Mouse (Mus musculus): ENCODE measurements around the gene Arfgap2. TPM values are rescaled to one million over a fixed set of nuclear protein-coding genes. Genes with fewer than 3 reads are reported as not detected.

Arfgap2 gene
- polyA plus RNA-seq, 1 experiment from 2014 or later = 94.6 TPM

DNA sequence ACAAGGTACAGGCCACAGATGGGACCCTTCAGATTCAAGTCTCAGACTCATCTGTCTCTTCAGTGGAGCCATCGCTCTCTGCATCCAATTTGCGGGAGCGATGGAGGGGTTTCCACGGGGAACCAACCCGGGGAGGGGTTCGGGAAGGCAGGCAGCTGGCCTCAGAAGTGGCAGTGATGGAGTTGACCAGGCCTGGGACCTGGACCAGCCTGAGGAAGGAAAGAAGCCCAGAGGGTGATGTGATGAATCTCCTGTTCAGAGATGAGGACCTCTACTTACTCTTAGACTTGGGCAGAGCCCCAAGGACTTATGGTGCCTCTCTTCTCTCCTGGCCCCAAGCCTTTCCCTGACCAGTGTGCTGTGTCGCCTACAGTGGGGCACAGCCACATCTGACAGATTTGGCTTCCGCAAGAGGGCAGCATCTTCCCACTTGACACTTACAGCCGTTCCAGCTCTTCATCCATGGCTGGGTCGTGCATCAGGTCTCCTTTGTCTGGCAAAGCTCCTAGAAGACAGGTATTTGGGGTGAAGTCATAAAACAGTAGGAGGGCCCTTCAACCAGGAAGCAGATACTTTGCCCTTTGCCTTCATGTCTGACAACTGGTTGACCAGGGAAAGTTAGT lies 14.1 kb downstream of the Arfgap2 start:
- ATAC-seq (ENCODE audit: insufficient read depth, low FRiP score, low TSS enrichment) = peak; percentile 81
- H3K4me3 ChIP-seq (ENCODE audit: low read depth, low read length) = no peak overlapping the region
- no peaks in the 10 kb centered on the region for H3K27me3 ChIP-seq (ENCODE audit: control insufficient read depth, insufficient read depth, low read length)
- DNase-seq (ENCODE audit: low spot score) = peak; percentile 73
- 37% methylated on average over 10 of the region's 10 CpGs for WGBS
- H3K9ac ChIP-seq (ENCODE audit: low read length) = no peak overlapping the region
- peaks cover 7% of the 10 kb centered on the region for H3K36me3 ChIP-seq (ENCODE audit: control insufficient read depth, insufficient read depth, low read length)
- no peaks in the 10 kb centered on the region for H3K9me3 ChIP-seq (ENCODE audit: control insufficient read depth, low read length)
- H3K4me1 ChIP-seq (ENCODE audit: control insufficient read depth, insufficient read depth, low read length) = no peaks in the 10 kb centered on the region
- no peak overlapping the region for H3K4me2 ChIP-seq (ENCODE audit: low read depth)
- H3K27ac ChIP-seq (ENCODE audit: low read depth, low read length) = no peak overlapping the region

DNA sequence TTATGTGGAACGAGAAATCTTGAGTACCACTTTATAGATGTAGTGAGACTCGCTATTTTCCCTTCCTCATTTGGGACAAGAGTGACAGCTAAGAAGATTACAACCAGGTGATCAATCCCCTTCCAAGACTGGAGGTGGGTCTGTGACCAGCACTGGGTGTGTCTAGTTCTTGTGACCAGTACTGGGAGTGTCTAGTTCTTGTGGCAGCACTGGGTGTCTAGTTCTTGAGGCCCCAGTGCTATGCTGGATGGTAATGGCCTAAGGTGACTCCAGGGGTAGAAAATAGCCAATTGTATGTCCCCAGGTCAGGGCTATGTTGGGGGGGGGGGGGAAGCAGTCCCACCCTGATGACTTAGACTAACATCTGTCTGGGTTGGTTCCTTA lies 14.6 kb downstream of the Arfgap2 start:
- DNase-seq (ENCODE audit: low spot score) (no peak), ATAC-seq (ENCODE audit: insufficient read depth, low FRiP score, low TSS enrichment) (no peak)
- no peaks in the 10 kb centered on the region for H3K27me3 ChIP-seq (ENCODE audit: control insufficient read depth, insufficient read depth, low read length)
- no peaks in the 10 kb centered on the region for H3K4me1 ChIP-seq (ENCODE audit: control insufficient read depth, insufficient read depth, low read length)
- 70% methylated on average over 2 of the region's 2 CpGs for WGBS
- no peak overlapping the region for H3K27ac ChIP-seq (ENCODE audit: low read depth, low read length)
- H3K9ac ChIP-seq (ENCODE audit: low read length) = no peak overlapping the region
- no peak overlapping the region for H3K4me2 ChIP-seq (ENCODE audit: low read depth)
- H3K36me3 ChIP-seq (ENCODE audit: control insufficient read depth, insufficient read depth, low read length) = peaks cover 6% of the 10 kb centered on the region
- no peak overlapping the region for H3K4me3 ChIP-seq (ENCODE audit: low read depth, low read length)
- no peaks in the 10 kb centered on the region for H3K9me3 ChIP-seq (ENCODE audit: control insufficient read depth, low read length)

DNA sequence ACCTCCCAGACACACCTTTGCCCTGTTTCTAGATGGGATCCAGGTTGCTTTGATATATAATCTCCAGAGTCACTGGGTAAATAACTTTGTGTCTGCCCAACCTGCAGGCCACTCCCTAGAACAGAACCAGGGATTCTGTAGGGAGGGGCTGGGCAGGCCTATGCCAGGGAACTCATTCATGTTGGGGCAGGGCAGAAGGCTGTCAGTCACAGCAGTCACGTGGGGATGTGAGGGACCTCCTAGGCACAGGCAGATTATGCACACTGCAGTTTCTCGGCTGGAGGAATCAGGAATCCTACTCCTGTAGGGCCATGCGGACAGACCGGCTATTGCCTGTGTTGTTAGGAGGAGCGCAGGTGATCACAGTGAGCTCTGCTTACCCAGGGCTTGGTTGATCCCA lies 16.6 kb downstream of the Arfgap2 start:
- WGBS = 58% methylated on average over 5 of the region's 5 CpGs
- Histone ChIP-seq H3K9me3 (ENCODE audit: control insufficient read depth, low read length) (no peaks in the 10 kb centered on the region), H3K9ac (ENCODE audit: low read length) (no peak overlapping the region), H3K4me3 (ENCODE audit: low read depth, low read length) (no peak overlapping the region), H3K4me1 (ENCODE audit: control insufficient read depth, insufficient read depth, low read length) (no peaks in the 10 kb centered on the region), H3K27ac (ENCODE audit: low read depth, low read length) (no peak overlapping the region), H3K36me3 (ENCODE audit: control insufficient read depth, insufficient read depth, low read length) (no peaks in the 10 kb centered on the region; the same call in 1 of the 2 replicates), H3K27me3 (ENCODE audit: control insufficient read depth, insufficient read depth, low read length) (no peaks in the 10 kb centered on the region), H3K4me2 (ENCODE audit: low read depth) (no peak overlapping the region)
- DNase-seq (ENCODE audit: low spot score) = no peak
- no peak for ATAC-seq (ENCODE audit: insufficient read depth, low FRiP score, low TSS enrichment)

DNA sequence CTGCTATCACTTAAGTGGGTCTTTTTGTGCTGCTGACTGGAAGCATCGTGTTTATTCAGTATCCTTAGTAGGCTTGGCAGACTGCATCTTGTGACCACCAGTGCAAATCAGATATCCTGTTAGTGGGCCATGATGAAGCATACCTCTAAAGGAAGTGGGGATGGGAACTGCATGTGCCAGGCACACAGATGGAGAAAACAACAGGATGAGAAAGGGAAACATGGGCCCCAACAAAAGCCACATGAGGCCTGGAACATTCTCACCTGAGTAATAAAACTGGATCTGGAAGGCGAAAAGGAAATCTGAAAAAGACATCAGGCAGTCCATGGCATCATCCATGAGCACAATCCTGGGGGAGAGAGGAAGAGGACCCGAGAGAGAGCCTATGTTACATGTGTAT lies 19.2 kb downstream of the Arfgap2 start:
- no peak overlapping the region for H3K4me2 ChIP-seq (ENCODE audit: low read depth)

DNA sequence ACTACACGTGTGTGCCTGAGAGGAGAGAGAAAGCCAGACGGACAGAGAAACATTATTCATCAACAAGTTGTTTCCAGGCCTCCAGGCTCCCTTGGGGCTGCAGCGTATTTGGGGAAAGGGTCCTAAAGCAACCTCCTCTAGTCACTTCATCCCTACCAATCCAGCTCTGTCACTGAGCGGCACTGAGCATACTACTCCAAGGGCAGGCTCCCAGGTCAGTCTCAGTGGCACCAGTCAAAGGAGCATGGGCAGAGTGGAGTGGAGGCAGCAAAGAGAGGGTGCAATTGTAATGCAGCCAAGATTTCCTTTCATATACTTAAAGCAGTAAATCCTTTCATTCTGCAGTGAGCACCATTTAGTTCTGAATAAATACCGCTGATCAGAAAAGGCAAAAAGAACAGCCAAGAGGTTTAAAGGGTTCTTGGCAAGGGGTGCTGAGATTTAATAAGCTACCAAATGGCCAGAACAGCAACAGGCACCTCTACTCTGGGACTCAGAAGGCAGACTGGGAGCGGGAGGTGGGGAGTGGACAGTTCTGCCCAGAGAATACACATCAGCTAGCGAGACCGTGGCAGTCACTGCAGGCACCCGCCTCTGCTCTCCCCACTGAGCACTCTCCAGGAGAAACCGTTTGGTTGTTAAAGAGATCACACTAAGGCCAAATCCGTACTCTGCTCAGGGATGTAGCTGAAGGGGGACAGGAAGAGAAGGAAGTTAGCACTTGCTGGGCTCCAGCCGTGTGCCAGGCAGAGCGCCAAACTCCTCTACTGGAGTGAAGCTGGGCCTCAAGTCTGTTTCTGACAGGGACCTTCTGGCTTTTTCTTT lies 19.8 kb downstream of the Arfgap2 start:
- H3K9ac ChIP-seq (ENCODE audit: low read length) = no peak overlapping the region
- ATAC-seq (ENCODE audit: insufficient read depth, low FRiP score, low TSS enrichment) (no peak), DNase-seq (ENCODE audit: low spot score) (no peak)
- no peaks in the 10 kb centered on the region for H3K4me1 ChIP-seq (ENCODE audit: control insufficient read depth, insufficient read depth, low read length)
- H3K36me3 ChIP-seq (ENCODE audit: control insufficient read depth, insufficient read depth, low read length) = no peaks in the 10 kb centered on the region
- no peak overlapping the region for H3K4me2 ChIP-seq (ENCODE audit: low read depth)
- WGBS = 63% methylated on average over 13 of the region's 13 CpGs
- no peaks in the 10 kb centered on the region for H3K9me3 ChIP-seq (ENCODE audit: control insufficient read depth, low read length)
- no peak overlapping the region for H3K27ac ChIP-seq (ENCODE audit: low read depth, low read length)
- no peak overlapping the region for H3K4me3 ChIP-seq (ENCODE audit: low read depth, low read length)
- no peaks in the 10 kb centered on the region for H3K27me3 ChIP-seq (ENCODE audit: control insufficient read depth, insufficient read depth, low read length)

More for the DNA sequence above, 19.2 kb downstream of the Arfgap2 start:
- ATAC-seq (ENCODE audit: insufficient read depth, low FRiP score, low TSS enrichment) = no peak
- 84% methylated on average over 3 of the region's 3 CpGs for WGBS
- Histone ChIP-seq H3K9me3 (ENCODE audit: control insufficient read depth, low read length) (no peaks in the 10 kb centered on the region), H3K4me1 (ENCODE audit: control insufficient read depth, insufficient read depth, low read length) (no peaks in the 10 kb centered on the region), H3K36me3 (ENCODE audit: control insufficient read depth, insufficient read depth, low read length) (no peaks in the 10 kb centered on the region), H3K9ac (ENCODE audit: low read length) (no peak overlapping the region), H3K27me3 (ENCODE audit: control insufficient read depth, insufficient read depth, low read length) (no peaks in the 10 kb centered on the region), H3K27ac (ENCODE audit: low read depth, low read length) (no peak overlapping the region), H3K4me3 (ENCODE audit: low read depth, low read length) (no peak overlapping the region)
- DNase-seq (ENCODE audit: low spot score) = no peak

DNA sequence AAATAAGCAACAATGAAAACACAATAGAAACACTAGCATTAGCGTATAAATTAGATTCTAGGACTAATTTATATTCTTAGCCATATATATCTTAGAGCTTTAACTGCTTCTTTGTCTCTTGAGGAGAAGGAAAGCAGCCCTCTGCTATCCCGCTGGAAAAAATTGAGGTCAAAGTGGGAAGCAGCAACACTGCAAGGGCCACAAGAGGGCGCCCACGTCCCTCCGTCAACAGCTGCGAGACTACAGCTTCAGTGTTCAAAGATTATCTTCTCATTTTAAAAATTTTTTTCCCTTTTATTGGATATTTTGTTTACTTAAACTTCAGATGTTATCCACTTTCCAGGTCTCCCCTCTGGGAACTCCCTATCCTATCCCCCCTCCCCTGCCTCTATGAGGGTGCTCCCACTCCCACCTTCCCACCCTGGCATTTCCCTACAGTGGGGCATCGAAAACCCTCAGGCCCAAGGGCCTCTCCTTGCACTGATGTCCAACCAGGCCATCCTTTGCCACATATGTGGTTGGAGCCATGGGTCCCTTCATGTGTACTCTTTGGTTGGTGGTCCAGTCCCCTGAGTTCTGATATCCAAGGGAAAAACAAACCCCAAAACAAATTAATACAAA lies 21.2 kb downstream of the Arfgap2 start:
- Histone ChIP-seq H3K36me3 (ENCODE audit: control insufficient read depth, insufficient read depth, low read length) (no peaks in the 10 kb centered on the region), H3K27me3 (ENCODE audit: control insufficient read depth, insufficient read depth, low read length) (no peaks in the 10 kb centered on the region), H3K4me1 (ENCODE audit: control insufficient read depth, insufficient read depth, low read length) (no peaks in the 10 kb centered on the region), H3K4me3 (ENCODE audit: low read depth, low read length) (no peak overlapping the region), H3K27ac (ENCODE audit: low read depth, low read length) (no peak overlapping the region), H3K4me2 (ENCODE audit: low read depth) (no peak overlapping the region), H3K9ac (ENCODE audit: low read length) (no peak overlapping the region), H3K9me3 (ENCODE audit: control insufficient read depth, low read length) (no peaks in the 10 kb centered on the region)
- 17% methylated on average over 7 of the region's 7 CpGs for WGBS
- DNase-seq (ENCODE audit: low spot score) = peak; percentile 85
- peak; percentile 48; the same call in 1 of the 2 replicates for ATAC-seq (ENCODE audit: insufficient read depth, low FRiP score, low TSS enrichment)

DNA sequence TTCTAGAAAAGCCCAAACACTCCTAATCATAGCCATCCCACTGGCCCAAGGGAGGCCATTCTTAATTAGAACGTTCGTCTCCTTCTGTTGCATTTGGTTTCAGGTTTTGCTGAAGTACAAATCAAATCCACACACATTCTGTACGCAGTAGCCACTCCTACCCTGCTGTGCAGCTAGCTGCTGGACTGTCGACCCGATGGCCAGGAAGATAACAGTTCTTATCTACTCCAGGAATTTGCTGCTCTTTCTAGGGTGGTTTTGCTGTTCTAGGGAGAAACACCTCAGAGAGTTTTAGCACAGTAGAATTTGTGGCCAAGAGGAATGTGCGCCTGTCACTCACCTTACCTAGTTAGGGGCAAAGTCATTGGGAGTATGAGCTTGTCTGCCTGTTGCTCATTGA lies 22.8 kb downstream of the Arfgap2 start:
- H3K9ac ChIP-seq (ENCODE audit: low read length) = no peak overlapping the region
- no peaks in the 10 kb centered on the region for H3K9me3 ChIP-seq (ENCODE audit: control insufficient read depth, low read length)
- DNase-seq (ENCODE audit: low spot score) (no peak), ATAC-seq (ENCODE audit: insufficient read depth, low FRiP score, low TSS enrichment) (no peak)
- H3K27me3 ChIP-seq (ENCODE audit: control insufficient read depth, insufficient read depth, low read length) = no peaks in the 10 kb centered on the region
- H3K4me2 ChIP-seq (ENCODE audit: low read depth) = no peak overlapping the region
- no peaks in the 10 kb centered on the region for H3K36me3 ChIP-seq (ENCODE audit: control insufficient read depth, insufficient read depth, low read length)
- 81% methylated on average over 6 of the region's 6 CpGs for WGBS
- no peak overlapping the region for H3K4me3 ChIP-seq (ENCODE audit: low read depth, low read length)
- no peak overlapping the region for H3K27ac ChIP-seq (ENCODE audit: low read depth, low read length)
- no peaks in the 10 kb centered on the region for H3K4me1 ChIP-seq (ENCODE audit: control insufficient read depth, insufficient read depth, low read length)

DNA sequence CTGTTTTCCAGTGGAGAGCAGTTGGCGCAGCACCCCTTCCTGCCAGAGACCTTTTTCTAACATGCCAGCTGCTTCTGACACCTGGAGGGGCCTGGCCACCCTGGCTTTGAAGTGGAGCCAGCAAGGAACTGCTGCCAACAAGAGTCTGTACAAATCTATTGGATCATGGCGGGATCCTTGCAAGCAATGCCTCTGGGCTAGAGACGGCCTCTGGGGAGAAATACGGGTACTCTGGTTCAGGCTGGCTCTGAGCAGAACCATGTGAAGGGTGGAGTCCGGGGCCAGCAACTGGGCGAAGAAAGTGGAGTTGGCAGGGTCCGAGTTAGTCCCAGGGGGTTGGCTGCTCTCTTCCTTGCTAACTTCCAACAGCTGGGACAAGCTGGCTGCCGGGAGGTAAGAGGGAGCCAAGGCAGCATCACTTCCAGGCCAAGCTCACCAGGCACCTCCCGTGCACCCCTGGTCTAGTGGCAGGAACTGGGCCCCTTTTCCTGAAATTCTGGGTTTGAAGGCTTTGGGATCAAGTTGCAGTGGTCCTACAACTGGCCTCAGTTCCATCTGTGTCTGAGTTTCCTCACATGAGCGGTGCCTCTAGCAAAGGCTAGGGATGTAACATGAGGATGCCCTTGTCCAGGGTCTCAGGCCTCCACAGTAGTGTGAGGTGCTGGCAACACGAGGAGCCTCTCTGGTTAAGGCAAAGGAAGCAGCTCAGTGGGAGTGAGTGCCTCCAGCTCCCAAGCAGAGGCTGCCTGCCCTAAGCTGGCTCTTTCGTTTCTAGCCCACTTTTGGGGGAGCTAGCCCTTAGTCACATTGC lies 26.6 kb downstream of the Arfgap2 start:
- no peak overlapping the region for H3K9ac ChIP-seq (ENCODE audit: low read length)
- H3K27ac ChIP-seq (ENCODE audit: low read depth, low read length) = no peak overlapping the region
- DNase-seq (ENCODE audit: low spot score) (no peak), ATAC-seq (ENCODE audit: insufficient read depth, low FRiP score, low TSS enrichment) (no peak)
- no peaks in the 10 kb centered on the region for H3K36me3 ChIP-seq (ENCODE audit: control insufficient read depth, insufficient read depth, low read length)
- H3K27me3 ChIP-seq (ENCODE audit: control insufficient read depth, insufficient read depth, low read length) = no peaks in the 10 kb centered on the region
- WGBS = 84% methylated on average over 12 of the region's 12 CpGs
- H3K4me3 ChIP-seq (ENCODE audit: low read depth, low read length) = no peak overlapping the region
- H3K4me2 ChIP-seq (ENCODE audit: low read depth) = no peak overlapping the region
- no peaks in the 10 kb centered on the region for H3K4me1 ChIP-seq (ENCODE audit: control insufficient read depth, insufficient read depth, low read length)
- H3K9me3 ChIP-seq (ENCODE audit: control insufficient read depth, low read length) = no peaks in the 10 kb centered on the region

Data from neural tube, embryonic 11.5 days (tissue).